Mouse (Mus musculus): ENCODE measurements at regions not wholly inside any gene's neighbourhood (a gene's known extent, or its start where the extent isn't known, plus 50 kb on each side); places are given as distances from the start of the nearest gene placed in this dataset.
A peak's percentile ranks its signal among the peaks of the same experiment; 100 is the strongest.

- no peak for DNase-seq (ENCODE audit: low read depth, low spot score)
- H3K9me3 ChIP-seq (replicated peaks; ENCODE audit: insufficient read depth, low read length), result no peaks in the 10 kb centered on the region
- no peaks in the 10 kb centered on the region for H3K27me3 ChIP-seq (ENCODE audit: control insufficient read depth in 1 of 2, insufficient read depth in 2 of 2, low read length in 2 of 2)
- peak overlapping the region; percentile 81 to 94 for H3K4me3 ChIP-seq (ENCODE audit: control insufficient read depth in 1 of 2, insufficient read depth in 1 of 2, low read depth in 2 of 2, low read length in 2 of 2)
- peak overlapping the region; percentile 97 for H3K27ac ChIP-seq (ENCODE audit: control insufficient read depth, low read depth, low read length)
- H3K4me1 ChIP-seq (ENCODE audit: control insufficient read depth in 1 of 2, insufficient read depth in 2 of 2, low read length in 2 of 2), result peaks cover 2 to 11% of the 10 kb centered on the region in 2 experiments; a peak in 3 of 4 replicates
- peaks cover 9% of the 10 kb centered on the region; the same call in 1 of the 2 replicates for H3K79me2 ChIP-seq (ENCODE audit: control insufficient read depth, insufficient read depth, low read length, poor library complexity)
- peak overlapping the region; percentile 87 for H3K9ac ChIP-seq (ENCODE audit: control insufficient read depth, low read depth, low read length, poor library complexity, severe bottlenecking)
- peaks cover 0 to 15% of the 10 kb centered on the region in 2 experiments; a peak in 2 of 4 replicates for H3K36me3 ChIP-seq (ENCODE audit: control insufficient read depth in 1 of 2, insufficient read depth in 2 of 2, low read length in 2 of 2)
- TF ChIP-seq SIN3A (IDR thresholded peaks at IDR 0.05; ENCODE audit: low read length) (no peak), POLR2A (IDR thresholded peaks at IDR 0.05; ENCODE audit: control insufficient read depth in 1 of 2, insufficient read depth in 1 of 2, low read depth in 1 of 2, low read length in 2 of 2, poor library complexity in 1 of 2) (no peak)
Observed at GRCm38 (mm10) chr4:101357923-101358322, 61.2 kb upstream of the Ak4 start.

DNA sequence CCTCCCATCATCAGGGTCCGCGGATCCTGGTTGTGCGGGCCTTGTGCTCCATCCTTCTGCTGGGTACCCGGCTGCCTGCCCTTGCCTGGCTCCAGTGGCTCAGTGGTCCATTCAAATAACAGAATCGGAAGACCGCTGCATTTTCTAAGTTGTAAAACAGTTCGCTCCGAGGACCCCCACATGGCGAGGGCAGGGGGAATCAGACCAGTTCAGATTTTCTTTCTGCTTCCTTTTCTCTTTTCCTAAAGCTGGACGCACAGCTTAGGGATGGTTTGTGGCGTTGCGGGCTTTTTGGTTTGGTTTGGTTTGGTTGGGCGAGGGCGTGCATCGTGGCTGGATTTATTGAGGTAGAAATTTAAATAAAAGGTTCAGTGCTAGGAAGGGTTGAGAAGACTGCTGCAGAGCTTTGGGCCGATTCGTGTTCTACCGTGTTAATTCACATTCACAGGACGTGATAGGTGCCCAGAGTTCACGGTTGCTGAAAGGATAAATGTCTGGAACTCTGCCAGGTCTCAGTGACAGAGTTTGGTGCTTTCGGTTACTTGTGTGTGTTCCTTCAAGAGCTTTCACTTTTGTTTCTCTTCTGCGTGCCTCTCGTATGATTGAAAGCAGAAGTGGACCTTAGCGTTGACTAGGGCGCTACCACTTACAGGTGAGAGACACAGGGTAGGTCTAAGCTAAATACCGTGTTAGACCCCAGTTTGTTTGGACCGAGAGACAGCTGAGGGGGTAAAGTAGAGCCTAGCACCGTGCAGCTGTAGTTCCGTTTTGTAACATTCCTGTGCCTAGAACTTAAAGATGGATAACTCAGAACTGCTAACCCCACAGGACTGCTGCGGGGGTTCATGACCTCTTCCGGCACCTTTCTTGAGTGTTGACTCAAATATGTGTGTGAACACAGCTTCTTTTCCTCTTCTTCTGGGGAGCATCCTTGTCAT is 61.9 kb upstream of the Ak4 start:
- Histone ChIP-seq H3K9me3 (replicated peaks; ENCODE audit: insufficient read depth, low read length) (no peaks in the 10 kb centered on the region), H3K27me3 (ENCODE audit: control insufficient read depth in 1 of 2, insufficient read depth in 2 of 2, low read length in 2 of 2) (no peaks in the 10 kb centered on the region), H3K79me2 (ENCODE audit: control insufficient read depth, insufficient read depth, low read length, poor library complexity) (peaks cover 9% of the 10 kb centered on the region; the same call in 1 of the 2 replicates), H3K36me3 (ENCODE audit: control insufficient read depth in 1 of 2, insufficient read depth in 2 of 2, low read length in 2 of 2) (peaks cover 0 to 15% of the 10 kb centered on the region in 2 experiments; a peak in 2 of 4 replicates), H3K4me3 (ENCODE audit: control insufficient read depth in 1 of 2, insufficient read depth in 1 of 2, low read depth in 2 of 2, low read length in 2 of 2) (peak overlapping the region; percentile 81 to 94), H3K9ac (ENCODE audit: control insufficient read depth, low read depth, low read length, poor library complexity, severe bottlenecking) (peak overlapping the region; percentile 87), H3K27ac (ENCODE audit: control insufficient read depth, low read depth, low read length) (peak overlapping the region; percentile 97), H3K4me1 (ENCODE audit: control insufficient read depth in 1 of 2, insufficient read depth in 2 of 2, low read length in 2 of 2) (peaks cover 2 to 11% of the 10 kb centered on the region in 2 experiments; a peak in 3 of 4 replicates)
- peak; percentile 92 for DNase-seq (ENCODE audit: low read depth, low spot score)
- TF ChIP-seq HCFC1 (IDR thresholded peaks at IDR 0.05; ENCODE audit: low read depth, low read length) (no peak), UBTF (IDR thresholded peaks at IDR 0.05; ENCODE audit: borderline replicate concordance, insufficient read depth, low read depth, low read length) (no peak), POLR2AphosphoS2 (IDR thresholded peaks at IDR 0.05; ENCODE audit: low read length) (no peak; the same call in 1 of the 2 replicates), ZMIZ1 (IDR thresholded peaks at IDR 0.05; ENCODE audit: low read depth, low read length) (no peak), ZKSCAN1 (IDR thresholded peaks at IDR 0.05; ENCODE audit: low read depth, low read length) (no peak), MAX (IDR thresholded peaks at IDR 0.05; ENCODE audit: low read length) (peak; percentile 27; the same call in 1 of the 2 replicates), MYB (IDR thresholded peaks at IDR 0.05; ENCODE audit: low read depth, low read length) (no peak), NRF1 (IDR thresholded peaks at IDR 0.05; ENCODE audit: insufficient read depth, low read depth, low read length, poor library complexity, severe bottlenecking) (no peak), NELFE (IDR thresholded peaks at IDR 0.05; ENCODE audit: low read depth, low read length) (no peak; the same call in none of the 2 replicates), MAZ (IDR thresholded peaks at IDR 0.05; ENCODE audit: low read depth, low read length) (no peak), TBP (IDR thresholded peaks at IDR 0.05; ENCODE audit: low read depth, low read length) (peak; percentile 67), USF2 (IDR thresholded peaks at IDR 0.05; ENCODE audit: borderline replicate concordance in 1 of 2, insufficient read depth in 1 of 2, low read depth in 1 of 2, low read length in 2 of 2) (no peak), CHD1 (IDR thresholded peaks at IDR 0.05; ENCODE audit: low read depth, low read length) (no peak), ETS1 (IDR thresholded peaks at IDR 0.05; ENCODE audit: low read depth, low read length) (peak; percentile 92), USF1 (IDR thresholded peaks at IDR 0.05; ENCODE audit: low read depth, low read length) (no peak), BHLHE40 (IDR thresholded peaks at IDR 0.05; ENCODE audit: borderline replicate concordance, low read depth, low read length) (no peak), POLR2A (IDR thresholded peaks at IDR 0.05; ENCODE audit: control insufficient read depth in 1 of 2, insufficient read depth in 1 of 2, low read depth in 1 of 2, low read length in 2 of 2, poor library complexity in 1 of 2) (peak in 1 of 2 experiments; percentile 12; a peak in 1 of 4 replicates), SMC3 (IDR thresholded peaks at IDR 0.05; ENCODE audit: low read depth, low read length) (no peak), EP300 (IDR thresholded peaks at IDR 0.05; ENCODE audit: low read depth in 1 of 2, low read length in 2 of 2) (peak in 1 of 2 experiments; percentile 1; a peak in 1 of 4 replicates), MAFK (IDR thresholded peaks at IDR 0.05; ENCODE audit: borderline replicate concordance, low read depth, low read length) (no peak), MYC (IDR thresholded peaks at IDR 0.05; ENCODE audit: low read depth, low read length) (0 out of 2 replicates have a peak, but pooled peaks have one; percentile 65), ZC3H11A (IDR thresholded peaks at IDR 0.05; ENCODE audit: low read depth, low read length) (no peak), RAD21 (IDR thresholded peaks at IDR 0.05; ENCODE audit: low read depth, low read length) (no peak), TAL1 (IDR thresholded peaks at IDR 0.05; ENCODE audit: low read length) (no peak), KAT2A (conservative IDR thresholded peaks at IDR 0.05; ENCODE audit: low read depth, low read length) (no peak), MEF2A (IDR thresholded peaks at IDR 0.05; ENCODE audit: extremely low read depth, insufficient replicate concordance, low read depth, low read length, poor library complexity, severe bottlenecking) (no peak), MXI1 (IDR thresholded peaks at IDR 0.05; ENCODE audit: low read depth, low read length) (no peak; the same call in 1 of the 2 replicates)

All from MEL (cell line).